Mouse (Mus musculus) liver, embryonic 15.5 days (tissue): ENCODE measurements around the gene Ptgdr2. TPM values are rescaled to one million over a fixed set of nuclear protein-coding genes. Genes with fewer than 3 reads are reported as not detected.

Experiments
- polyA plus RNA-seq: library from polyadenylated mRNA; unstranded; fragments of >200 nt; fragmentation: Nextera tagmentation; extraction: Ambion mirVana; gene quantifications from 2 replicates; pipeline ENCODE4 v1.2.1, GENCODE M21; 2015

The Ptgdr2 gene
- polyA plus RNA-seq, 1 experiment from 2014 or later, result not detected

Other genes with a start within 250 kb of the Ptgdr2 start
- gene Vps37c, start 248.4 kb upstream of the Ptgdr2 start, polyA plus RNA-seq, result 11.4 and 12.1 TPM in 2 replicates
- gene Cd5, start 198.2 kb upstream of the Ptgdr2 start, polyA plus RNA-seq, result 0.03 TPM in 1 of 2 replicates, not detected in the other
- 0.05 TPM in 1 of 2 replicates, not detected in the other for gene Cd6, start 107.1 kb upstream of the Ptgdr2 start, polyA plus RNA-seq
- gene Slc15a3, start 97.4 kb upstream of the Ptgdr2 start, polyA plus RNA-seq, result 1.2 and 1.7 TPM in 2 replicates
- gene Tmem132a, start 67.2 kb upstream of the Ptgdr2 start, polyA plus RNA-seq, result 2.8 and 3.5 TPM in 2 replicates
- 20.0 and 20.6 TPM in 2 replicates for gene Tmem109, start 55.2 kb upstream of the Ptgdr2 start, polyA plus RNA-seq
- gene Prpf19, start 41.9 kb upstream of the Ptgdr2 start, polyA plus RNA-seq, result 13.6 and 14.5 TPM in 2 replicates
- gene Zp1, start 16.5 kb upstream of the Ptgdr2 start, polyA plus RNA-seq, result not detected in 2 replicates
- gene Ccdc86, start 12.1 kb downstream of the Ptgdr2 start, polyA plus RNA-seq, result 11.6 and 13.7 TPM in 2 replicates
- gene Ms4a10, start 37.5 kb downstream of the Ptgdr2 start, polyA plus RNA-seq, result not detected in 2 replicates
- gene Ms4a15, start 56.1 kb downstream of the Ptgdr2 start, polyA plus RNA-seq, result not detected in 2 replicates
- gene Ms4a18, start 80.9 kb downstream of the Ptgdr2 start, polyA plus RNA-seq, result 0.08 TPM in 1 of 2 replicates, not detected in the other
- gene Ms4a8a, start 143.9 kb downstream of the Ptgdr2 start, polyA plus RNA-seq, result 0.10 and 0.21 TPM in 2 replicates
- gene 1700017D01Rik, start 193.7 kb downstream of the Ptgdr2 start, polyA plus RNA-seq, result not detected in 2 replicates
- not detected in 2 replicates for gene 1700025F22Rik, start 228.2 kb downstream of the Ptgdr2 start, polyA plus RNA-seq